Mouse (Mus musculus) B cell, adult 67 days (primary cell): ENCODE measurements around the gene Lgr4. TPM values are rescaled to one million over a fixed set of nuclear protein-coding genes. Genes with fewer than 3 reads are reported as not detected.

Source experiments
- total RNA-seq, 2 experiments: library from RNA; stranded (reverse); gene quantifications; 4 replicates each; pipeline ENCODE4 v1.2.4; 2023

Lgr4 gene
- under 1 TPM; 0.52 to 0.89 TPM for total RNA-seq

DNA sequence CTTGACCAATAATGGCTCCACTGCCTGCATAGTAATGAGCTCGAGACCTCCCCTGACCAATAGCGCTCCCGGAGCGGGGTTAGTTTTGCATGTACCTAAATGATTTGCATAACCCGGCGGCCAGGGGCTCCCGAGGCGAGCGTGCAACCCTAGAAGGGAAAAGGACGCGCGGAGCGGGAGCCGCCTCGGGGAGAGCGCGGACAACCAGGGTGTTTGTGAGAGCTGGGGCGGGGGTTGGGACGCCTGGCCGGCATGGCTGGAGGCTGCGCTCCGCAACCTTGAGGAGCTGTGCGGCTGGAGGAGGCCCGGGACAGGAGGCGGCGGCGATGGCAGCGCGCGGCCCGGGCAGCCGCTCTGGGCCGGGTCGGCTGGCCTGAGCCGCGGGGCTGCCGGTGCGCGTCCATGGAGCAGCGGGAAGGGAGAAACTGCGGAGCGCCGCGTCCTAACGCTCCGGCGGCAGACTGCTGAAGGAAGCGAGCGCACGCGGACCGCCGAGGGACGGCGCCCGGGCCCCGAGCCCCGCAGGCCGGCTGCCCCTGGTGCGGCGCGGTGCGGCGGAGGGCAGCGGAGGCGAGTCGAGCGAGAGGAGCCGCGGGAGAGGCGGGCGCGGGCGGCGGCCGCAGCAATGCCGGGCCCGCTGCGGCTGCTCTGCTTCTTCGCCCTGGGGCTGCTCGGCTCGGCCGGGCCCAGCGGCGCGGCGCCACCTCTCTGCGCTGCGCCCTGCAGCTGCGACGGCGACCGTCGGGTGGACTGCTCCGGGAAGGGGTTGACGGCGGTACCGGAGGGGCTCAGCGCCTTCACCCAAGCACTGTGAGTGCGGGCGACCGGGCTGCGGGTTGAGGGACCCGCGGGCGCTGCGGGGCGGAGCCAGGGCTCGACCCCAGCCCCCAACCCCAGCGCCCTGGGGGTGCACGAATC is at the start of gene Lgr4:
Gene Lgr4, plus strand, starts transcription at position 152 of the 918 bp plus-strand sequence.

GRCm38 (mm10) chr2:109890597-109890996 is 26.9 kb upstream of the Lgr4 start, which contains the start of gene Lin7c:
Gene Lin7c (plus strand): TSS chr2:109890853.

DNA sequence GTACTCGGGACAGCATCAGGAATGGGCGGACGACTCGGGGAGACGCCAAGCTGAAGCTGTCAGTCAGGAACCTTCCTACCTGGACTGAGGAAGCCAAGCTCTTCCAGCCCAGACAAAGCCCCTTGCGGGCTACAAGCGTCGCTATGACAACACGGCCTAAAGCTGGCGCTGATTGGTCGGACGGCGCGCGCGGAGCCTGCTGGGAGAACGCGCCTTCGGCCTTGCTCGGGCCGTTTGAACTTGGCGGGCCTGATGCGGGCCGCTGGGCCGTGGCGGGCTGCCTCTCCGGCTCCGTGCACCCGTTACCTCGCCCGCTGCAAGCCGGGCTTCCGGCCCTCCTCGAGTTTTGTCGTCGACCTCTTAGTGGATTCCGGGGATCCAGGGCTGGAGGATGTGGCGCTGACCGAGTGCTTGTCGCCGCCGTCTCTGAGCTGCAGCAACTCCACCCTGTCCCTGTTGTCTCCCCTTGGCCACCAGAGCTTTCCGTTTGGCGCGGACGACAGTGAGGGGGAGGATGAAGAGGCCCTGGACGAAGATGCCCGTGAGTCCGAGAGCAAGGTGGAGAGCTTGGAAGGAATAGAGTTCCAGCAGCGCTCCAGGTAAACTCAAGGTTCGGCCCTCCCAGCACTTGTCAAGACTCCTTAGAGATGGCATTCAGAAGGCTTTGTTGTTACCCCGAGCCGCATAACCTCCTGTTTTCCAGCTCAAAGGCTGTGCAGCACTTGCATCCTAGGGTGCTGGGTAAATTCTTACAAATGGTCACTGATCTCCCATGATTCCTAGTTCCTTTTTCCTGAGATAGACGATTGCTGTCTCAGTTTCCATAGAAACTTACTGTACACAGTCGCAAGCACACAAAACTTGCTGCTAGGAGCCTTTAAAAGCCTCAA is 100.4 kb downstream of the Lgr4 start, which contains the start of gene Ccdc34:
Gene Ccdc34, plus strand, starts transcription at position 202 of the 890 bp plus-strand sequence.

Other genes with a start within 250 kb of the Lgr4 start
- gene Bdnf, start 242.9 kb upstream of the Lgr4 start, total RNA-seq = not detected
- gene Lin7c, start 26.8 kb upstream of the Lgr4 start, total RNA-seq = 10 to 100 TPM; 64.5 to 70.4 TPM
- gene Ccdc34, start 100.2 kb downstream of the Lgr4 start, total RNA-seq = 1 to 10 TPM; 4.1 to 4.8 TPM